Mouse (Mus musculus) E14TG2a.4 (cell line): ENCODE results near the gene Ptpra.

Experiments used
- CTCF ChIP-seq: conservative IDR thresholded peaks from 2 replicates; pipeline ENCODE4 v1.5.1; 2014; ENCODE audit warnings: low read length
- NANOG ChIP-seq: IDR thresholded peaks from 2 replicates; pipeline ENCODE4 v1.6.1; 2014; ENCODE audit warnings: borderline replicate concordance, low read length, mixed read lengths
- POU5F1 ChIP-seq: IDR thresholded peaks from 2 replicates; pipeline ENCODE4 v1.6.1; 2014; ENCODE audit warnings: low read length, borderline replicate concordance

DNA sequence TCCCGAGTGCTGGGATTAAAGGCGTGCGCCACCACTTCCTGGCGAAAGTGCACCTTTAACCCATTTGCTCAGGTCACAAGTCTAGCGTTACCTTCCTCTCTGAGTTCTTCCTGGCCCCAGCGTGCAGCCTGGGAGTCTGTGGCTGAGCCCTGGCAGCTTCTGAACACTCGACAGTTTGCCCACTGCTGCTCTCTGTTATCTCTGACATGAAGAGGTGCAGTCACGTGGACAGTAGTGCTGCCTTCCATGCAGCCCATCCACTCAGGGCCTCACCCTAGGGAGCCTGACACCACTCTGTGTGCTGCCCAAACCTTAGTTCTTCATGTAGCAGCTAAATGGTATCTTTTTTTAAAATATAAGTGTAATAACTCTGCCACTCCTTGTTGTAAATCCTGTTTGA lies 96.9 kb downstream of the Ptpra start:
- no peak for TF ChIP-seq CTCF
- TF ChIP-seq POU5F1 = no peak
- no peak for TF ChIP-seq NANOG
